Comparison of ENCODE assay signal across 12 mouse cellular contexts in the genomic region with DNA sequence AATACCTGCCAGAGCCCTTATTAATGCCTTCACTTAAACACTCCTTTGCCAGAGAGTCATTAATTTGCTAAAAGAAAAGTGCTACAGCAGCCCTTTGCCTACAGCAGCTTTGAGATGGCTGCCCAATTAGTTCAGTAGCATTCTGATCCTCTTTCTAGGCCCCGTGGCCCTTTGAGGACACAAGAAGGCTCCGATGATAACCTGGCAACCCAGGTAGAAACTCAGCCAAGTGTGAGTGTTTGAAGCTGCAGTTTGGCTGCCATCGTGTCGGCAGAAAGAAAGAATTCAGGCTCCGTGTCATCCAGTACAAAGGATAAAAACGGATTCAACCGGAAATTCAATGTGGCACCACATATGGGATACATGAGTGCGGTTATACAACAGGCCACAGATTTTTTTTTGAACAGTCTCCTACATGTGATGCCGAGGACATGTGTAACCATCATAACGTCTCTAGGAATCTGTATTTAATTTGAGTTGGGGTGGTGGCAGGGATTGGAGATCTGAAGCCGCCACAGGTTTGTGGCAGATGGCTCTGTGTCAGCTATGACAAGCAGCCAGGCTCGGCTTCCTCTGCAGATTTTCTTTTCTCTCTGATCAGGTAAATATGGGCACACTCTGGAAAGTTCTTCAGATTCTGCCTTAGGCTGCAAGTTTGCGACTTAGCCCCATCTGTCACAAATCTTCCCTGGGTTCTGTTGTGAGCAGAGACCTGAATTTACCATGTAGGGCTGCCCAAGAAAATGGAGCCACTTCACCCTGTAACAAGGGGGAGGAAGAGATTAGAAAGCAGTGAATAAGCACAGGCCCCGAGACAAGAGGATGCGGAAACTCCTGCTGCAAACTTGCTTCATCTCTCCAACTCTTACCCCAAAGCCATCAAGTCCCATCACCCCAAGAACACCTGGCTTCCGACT.
DNase-seq lines count a peak whose midpoint lies in the region; ATAC-seq and TF ChIP-seq lines count a peak whose summit lies in the region.
"Had no signal": no experiment of that assay in that cellular context is flagged by ENCODE, and none has a peak within 500 bp of the region (broad histone marks: within the 10 kb centered on the region; RNA-seq: fewer than 3 reads in every experiment).

No protein-coding gene starts in this region.

- no peak overlapping the region for H3K4me3 ChIP-seq in hindbrain, embryonic 13.5 days
- H3K4me3 ChIP-seq in hindbrain, embryonic 10.5 days, result no peak overlapping the region
- no peak overlapping the region for H3K4me3 ChIP-seq in forebrain, embryonic 16.5 days (replicated peaks; ENCODE audit: low read length)
- no peak overlapping the region for H3K4me3 ChIP-seq in thymus, adult 2 months (ENCODE audit: control insufficient read depth, insufficient read depth, low read length)
- H3K4me3 ChIP-seq: liver, embryonic 15.5 days had no signal

- 0 out of 2 replicates have a peak, but pooled peaks cover 3% of the 10 kb centered on the region for H3K27me3 ChIP-seq in hindbrain, embryonic 13.5 days
- H3K27me3 ChIP-seq in hindbrain, embryonic 10.5 days (ENCODE audit: insufficient read depth, poor library complexity, severe bottlenecking), result no peaks in the 10 kb centered on the region
- no peaks in the 10 kb centered on the region for H3K27me3 ChIP-seq in forebrain, embryonic 16.5 days (replicated peaks; ENCODE audit: control insufficient read depth, insufficient read depth, low read length)
- H3K27me3 ChIP-seq in thymus, adult 2 months (ENCODE audit: control insufficient read depth, insufficient read depth, low read length), result no peaks in the 10 kb centered on the region
- H3K27me3 ChIP-seq: liver, embryonic 15.5 days had no signal

- no peak for TF ChIP-seq POLR2A in thymus, adult 2 months (IDR thresholded peaks at IDR 0.05; ENCODE audit: control insufficient read depth, extremely low read depth, insufficient read depth, low read length, poor library complexity)

- no peak overlapping the region for H3K9ac ChIP-seq in hindbrain, embryonic 13.5 days
- H3K9ac ChIP-seq in forebrain, embryonic 16.5 days (replicated peaks; ENCODE audit: low read depth, low read length), result no peak overlapping the region
- H3K9ac ChIP-seq: liver, embryonic 15.5 days had no signal

- no peak overlapping the region for H3K4me2 ChIP-seq in hindbrain, embryonic 13.5 days
- no peak overlapping the region for H3K4me2 ChIP-seq in forebrain, embryonic 16.5 days (ENCODE audit: low read length)
- H3K4me2 ChIP-seq: liver, embryonic 15.5 days had no signal

- intact Hi-C loops in left cerebral cortex, postnatal 25 days (cut with DNase I), result loop anchor here (5.0 to 10.0 kb wide), 5 partner anchors 362 to 780 kb away; partner anchors contain the start of gene Gtdc1

- no peak for ATAC-seq in hindbrain, embryonic 13.5 days (ENCODE audit: low FRiP score)
- peak; percentile 76 for ATAC-seq in forebrain, embryonic 16.5 days
- ATAC-seq: hindbrain, postnatal 0 days had no signal

- H3K36me3 ChIP-seq in hindbrain, embryonic 13.5 days, result no peaks in the 10 kb centered on the region
- no peaks in the 10 kb centered on the region for H3K36me3 ChIP-seq in hindbrain, embryonic 10.5 days
- no peaks in the 10 kb centered on the region for H3K36me3 ChIP-seq in forebrain, embryonic 16.5 days (ENCODE audit: control insufficient read depth, insufficient read depth)
- H3K36me3 ChIP-seq in thymus, adult 2 months (ENCODE audit: control insufficient read depth, insufficient read depth, low read length), result no peaks in the 10 kb centered on the region
- H3K36me3 ChIP-seq: liver, embryonic 15.5 days had no signal

- peak overlapping the region; percentile 35; the same call in 1 of the 2 replicates for H3K27ac ChIP-seq in hindbrain, embryonic 13.5 days
- no peak overlapping the region for H3K27ac ChIP-seq in hindbrain, embryonic 10.5 days
- peak overlapping the region; percentile 88 for H3K27ac ChIP-seq in forebrain, embryonic 16.5 days (ENCODE audit: low read length)
- no peak overlapping the region for H3K27ac ChIP-seq in thymus, adult 2 months (ENCODE audit: control insufficient read depth, insufficient read depth, low read length)
- H3K27ac ChIP-seq: hindbrain, postnatal 0 days; liver, embryonic 15.5 days; macrophage had no signal

- 0 out of 2 replicates have a peak, but pooled peaks cover 2% of the 10 kb centered on the region for H3K4me1 ChIP-seq in hindbrain, embryonic 13.5 days (replicated peaks)
- H3K4me1 ChIP-seq in hindbrain, embryonic 10.5 days (replicated peaks), result peaks cover 4% of the 10 kb centered on the region
- peaks cover 10% of the 10 kb centered on the region for H3K4me1 ChIP-seq in forebrain, embryonic 16.5 days (replicated peaks; ENCODE audit: control insufficient read depth, insufficient read depth, low read length)
- H3K4me1 ChIP-seq in thymus, adult 2 months (replicated peaks; ENCODE audit: control insufficient read depth, insufficient read depth, low read length), result no peaks in the 10 kb centered on the region
- H3K4me1 ChIP-seq: liver, embryonic 15.5 days had no signal

- DNase-seq in hindbrain, embryonic 10.5 days (ENCODE audit: low spot score), result no peak
- peak; percentile 46 for DNase-seq in cerebellum, adult 9-10 months
- DNase-seq in left cerebral cortex, postnatal 25 days (ENCODE audit: low spot score in 2 of 2), result peak; percentile 47 to 87
- no peak for DNase-seq in thymus, postnatal 0 days (ENCODE audit: low spot score)
- DNase-seq in adrenal gland, adult 2 months, result no peak
- DNase-seq in thymus, adult 2 months, result no peak
- DNase-seq: thymus, postnatal 4 days had no signal

- no peak for TF ChIP-seq CTCF in thymus, adult 2 months (IDR thresholded peaks at IDR 0.05; ENCODE audit: borderline replicate concordance, control insufficient read depth, extremely low read depth, insufficient read depth, low read length, poor library complexity)

- WGBS in hindbrain, embryonic 13.5 days, result 87% methylated on average over 16 of the region's 16 CpGs
- WGBS in hindbrain, embryonic 10.5 days, result 90% methylated on average over 16 of the region's 16 CpGs
- WGBS in forebrain, embryonic 16.5 days, result 51% methylated on average over 16 of the region's 16 CpGs
- 97% methylated on average over 16 of the region's 16 CpGs for WGBS in thymus, adult 2 months

- H3K9me3 ChIP-seq in hindbrain, embryonic 13.5 days, result no peaks in the 10 kb centered on the region
- H3K9me3 ChIP-seq in hindbrain, embryonic 10.5 days, result no peaks in the 10 kb centered on the region
- no peaks in the 10 kb centered on the region for H3K9me3 ChIP-seq in forebrain, embryonic 16.5 days (ENCODE audit: control insufficient read depth, low read length)
- H3K9me3 ChIP-seq: liver, embryonic 15.5 days had no signal

Comparison
In these comparisons a context has a peak if more than half of its experiments do, and no peak if none do; other contexts are left out.
1. H3K27ac ChIP-seq: peak in hindbrain, embryonic 13.5 days (single experiment) and forebrain, embryonic 16.5 days (single experiment); none in hindbrain, embryonic 10.5 days (single experiment) and thymus, adult 2 months (single experiment).
2. DNase-seq: peak in cerebellum, adult 9-10 months (single experiment) and left cerebral cortex, postnatal 25 days (2 of 2); none in hindbrain, embryonic 10.5 days (single experiment), thymus, postnatal 0 days (single experiment), adrenal gland, adult 2 months (single experiment) and thymus, adult 2 months (single experiment).